Mouse (Mus musculus): Measurements from ENCODE around the gene Krtap1-3. TPM values are rescaled to one million over a fixed set of nuclear protein-coding genes. Genes with fewer than 3 reads are reported as not detected.

Gene Krtap1-3
- polyA plus RNA-seq, 1 experiment from 2014 or later, result not detected

GRCm38 (mm10) chr11:99556753-99557152 lies 34.4 kb downstream of the Krtap1-3 start, which contains the start of gene Krtap3-2:
Krtap3-2 (minus strand) TSS chr11:99556853.
- no peak for ATAC-seq (ENCODE audit: insufficient number of reproducible peaks, insufficient read depth, low FRiP score, low TSS enrichment, low read depth)
- Histone ChIP-seq H3K9me3 (no peaks in the 10 kb centered on the region), H3K27me3 (no peaks in the 10 kb centered on the region), H3K4me2 (no peak within 1 kb of the TSS), H3K9ac (no peak within 1 kb of the TSS), H3K4me1 (no peaks in the 10 kb centered on the region), H3K27ac (no peak within 1 kb of the TSS), H3K4me3 (no peak within 1 kb of the TSS), H3K36me3 (no peaks in the 10 kb centered on the region)
- WGBS, result 87% methylated on average over 2 of the region's 2 CpGs

- Histone ChIP-seq H3K36me3 (no peaks in the 10 kb centered on the region), H3K27ac (no peak overlapping the region), H3K4me1 (no peaks in the 10 kb centered on the region), H3K27me3 (no peaks in the 10 kb centered on the region), H3K4me3 (no peak overlapping the region), H3K4me2 (no peak overlapping the region), H3K9ac (no peak overlapping the region), H3K9me3 (no peaks in the 10 kb centered on the region)
- 88% methylated on average over 2 of the region's 2 CpGs for WGBS
- no peak for ATAC-seq (ENCODE audit: insufficient number of reproducible peaks, insufficient read depth, low FRiP score, low TSS enrichment, low read depth)
Measured at GRCm38 (mm10) chr11:99556195-99556594, 34.9 kb downstream of the Krtap1-3 start.

- no peaks in the 10 kb centered on the region for H3K4me1 ChIP-seq
- H3K36me3 ChIP-seq, result no peaks in the 10 kb centered on the region
- no peak within 1 kb of the TSS for H3K27ac ChIP-seq
- no peaks in the 10 kb centered on the region for H3K27me3 ChIP-seq
- WGBS, result 70% methylated on average over 4 of the region's 4 CpGs
- H3K4me2 ChIP-seq, result no peak within 1 kb of the TSS
- ATAC-seq (ENCODE audit: insufficient number of reproducible peaks, insufficient read depth, low FRiP score, low TSS enrichment, low read depth), result no peak
- no peak within 1 kb of the TSS for H3K4me3 ChIP-seq
- H3K9ac ChIP-seq, result no peak within 1 kb of the TSS
- H3K9me3 ChIP-seq, result no peaks in the 10 kb centered on the region
Measured at GRCm38 (mm10) chr11:99550765-99551164, 40.4 kb downstream of the Krtap1-3 start, which contains the start of gene Krtap3-3. Krtap3-3 (minus strand) TSS chr11:99550865.

GRCm38 (mm10) chr11:99547892-99548291 lies 43.2 kb downstream of the Krtap1-3 start:
- H3K4me1 ChIP-seq, result no peaks in the 10 kb centered on the region
- no peak for ATAC-seq (ENCODE audit: insufficient number of reproducible peaks, insufficient read depth, low FRiP score, low TSS enrichment, low read depth)
- no peaks in the 10 kb centered on the region for H3K36me3 ChIP-seq
- no peak overlapping the region for H3K4me3 ChIP-seq
- no peaks in the 10 kb centered on the region for H3K9me3 ChIP-seq
- H3K9ac ChIP-seq, result no peak overlapping the region
- H3K4me2 ChIP-seq, result no peak overlapping the region
- H3K27ac ChIP-seq, result no peak overlapping the region
- no peaks in the 10 kb centered on the region for H3K27me3 ChIP-seq

Other genes with a start within 250 kb of the Krtap1-3 start
- 0.33 and 0.39 TPM in 2 replicates for gene Krt27, start 240.2 kb downstream of the Krtap1-3 start, polyA plus RNA-seq (2015; fragmentation: Nextera tagmentation; extraction: Ambion mirVana)
- 1.1 and 1.4 TPM in 2 replicates for gene Krt28, start 216.4 kb downstream of the Krtap1-3 start, polyA plus RNA-seq (2015; fragmentation: Nextera tagmentation; extraction: Ambion mirVana)
- gene Krt10, start 202.0 kb downstream of the Krtap1-3 start, polyA plus RNA-seq (2015; fragmentation: Nextera tagmentation; extraction: Ambion mirVana), result 46.0 and 60.4 TPM in 2 replicates
- not detected in 2 replicates for gene Krt12, start 169.1 kb downstream of the Krtap1-3 start, polyA plus RNA-seq (2015; fragmentation: Nextera tagmentation; extraction: Ambion mirVana)
- 0.24 and 3.2 TPM in 2 replicates for gene Krt20, start 153.2 kb downstream of the Krtap1-3 start, polyA plus RNA-seq (2015; fragmentation: Nextera tagmentation; extraction: Ambion mirVana)
- 5.1 and 9.0 TPM in 2 replicates for gene Krt23, start 98.2 kb downstream of the Krtap1-3 start, polyA plus RNA-seq (2015; fragmentation: Nextera tagmentation; extraction: Ambion mirVana)
- not detected in 2 replicates for gene Krt39, start 70.0 kb downstream of the Krtap1-3 start, polyA plus RNA-seq (2015; fragmentation: Nextera tagmentation; extraction: Ambion mirVana)
- gene Krt40, start 48.2 kb downstream of the Krtap1-3 start, polyA plus RNA-seq (2015; fragmentation: Nextera tagmentation; extraction: Ambion mirVana), result not detected in 2 replicates
- gene Krtap3-3, start 40.5 kb downstream of the Krtap1-3 start, polyA plus RNA-seq (2015; fragmentation: Nextera tagmentation; extraction: Ambion mirVana), result not detected in 2 replicates
- gene Krtap3-2, start 34.5 kb downstream of the Krtap1-3 start, polyA plus RNA-seq (2015; fragmentation: Nextera tagmentation; extraction: Ambion mirVana), result not detected in 2 replicates
- not detected in 2 replicates for gene Gm11939, start 31.9 kb downstream of the Krtap1-3 start, polyA plus RNA-seq (2015; fragmentation: Nextera tagmentation; extraction: Ambion mirVana)
- gene Krtap3-1, start 24.7 kb downstream of the Krtap1-3 start, polyA plus RNA-seq (2015; fragmentation: Nextera tagmentation; extraction: Ambion mirVana), result not detected in 2 replicates
- not detected in 2 replicates for gene Krtap1-5, start 10.3 kb downstream of the Krtap1-3 start, polyA plus RNA-seq (2015; fragmentation: Nextera tagmentation; extraction: Ambion mirVana)
- gene Krtap1-4, start 7.7 kb downstream of the Krtap1-3 start, polyA plus RNA-seq (2015; fragmentation: Nextera tagmentation; extraction: Ambion mirVana), result not detected in 2 replicates
- not detected in 2 replicates for gene Krtap9-3, start 6.8 kb upstream of the Krtap1-3 start, polyA plus RNA-seq (2015; fragmentation: Nextera tagmentation; extraction: Ambion mirVana)
- not detected in 2 replicates for gene Gm11938, start 12.0 kb upstream of the Krtap1-3 start, polyA plus RNA-seq (2015; fragmentation: Nextera tagmentation; extraction: Ambion mirVana)
- gene Gm11937, start 18.9 kb upstream of the Krtap1-3 start, polyA plus RNA-seq (2015; fragmentation: Nextera tagmentation; extraction: Ambion mirVana), result not detected in 2 replicates
- gene Krtap2-4, start 23.5 kb upstream of the Krtap1-3 start, polyA plus RNA-seq (2015; fragmentation: Nextera tagmentation; extraction: Ambion mirVana), result not detected in 2 replicates
- gene Gm11562, start 29.1 kb upstream of the Krtap1-3 start, polyA plus RNA-seq (2015; fragmentation: Nextera tagmentation; extraction: Ambion mirVana), result not detected in 2 replicates
- gene Krtap4-1, start 36.9 kb upstream of the Krtap1-3 start, polyA plus RNA-seq (2015; fragmentation: Nextera tagmentation; extraction: Ambion mirVana), result not detected in 2 replicates
- not detected in 2 replicates for gene Krtap4-2, start 43.7 kb upstream of the Krtap1-3 start, polyA plus RNA-seq (2015; fragmentation: Nextera tagmentation; extraction: Ambion mirVana)
- not detected in 2 replicates for gene Krtap4-7, start 52.8 kb upstream of the Krtap1-3 start, polyA plus RNA-seq (2015; fragmentation: Nextera tagmentation; extraction: Ambion mirVana)
- gene Gm11555, start 58.9 kb upstream of the Krtap1-3 start, polyA plus RNA-seq (2015; fragmentation: Nextera tagmentation; extraction: Ambion mirVana), result not detected in 2 replicates
- not detected in 2 replicates for gene Gm11563, start 67.6 kb upstream of the Krtap1-3 start, polyA plus RNA-seq (2015; fragmentation: Nextera tagmentation; extraction: Ambion mirVana)
- gene Krtap4-6, start 74.6 kb upstream of the Krtap1-3 start, polyA plus RNA-seq (2015; fragmentation: Nextera tagmentation; extraction: Ambion mirVana), result not detected in 2 replicates
- gene Gm14190, start 99.4 kb upstream of the Krtap1-3 start, polyA plus RNA-seq (2015; fragmentation: Nextera tagmentation; extraction: Ambion mirVana), result not detected in 2 replicates
- gene Gm14180, start 143.0 kb upstream of the Krtap1-3 start, polyA plus RNA-seq (2015; fragmentation: Nextera tagmentation; extraction: Ambion mirVana), result not detected in 2 replicates
- not detected in 2 replicates for gene Gm11595, start 181.6 kb upstream of the Krtap1-3 start, polyA plus RNA-seq (2015; fragmentation: Nextera tagmentation; extraction: Ambion mirVana)
- not detected in 2 replicates for gene Krtap4-8, start 189.4 kb upstream of the Krtap1-3 start, polyA plus RNA-seq (2015; fragmentation: Nextera tagmentation; extraction: Ambion mirVana)
- gene Krtap4-9, start 193.9 kb upstream of the Krtap1-3 start, polyA plus RNA-seq (2015; fragmentation: Nextera tagmentation; extraction: Ambion mirVana), result not detected in 2 replicates
- not detected in 2 replicates for gene Gm11596, start 202.1 kb upstream of the Krtap1-3 start, polyA plus RNA-seq (2015; fragmentation: Nextera tagmentation; extraction: Ambion mirVana)
- gene Gm11569, start 207.6 kb upstream of the Krtap1-3 start, polyA plus RNA-seq (2015; fragmentation: Nextera tagmentation; extraction: Ambion mirVana), result not detected in 2 replicates
- gene Gm11554, start 213.1 kb upstream of the Krtap1-3 start, polyA plus RNA-seq (2015; fragmentation: Nextera tagmentation; extraction: Ambion mirVana), result not detected in 2 replicates
- not detected in 2 replicates for gene Krtap4-13, start 218.6 kb upstream of the Krtap1-3 start, polyA plus RNA-seq (2015; fragmentation: Nextera tagmentation; extraction: Ambion mirVana)
- not detected in 2 replicates for gene Gm11564, start 224.3 kb upstream of the Krtap1-3 start, polyA plus RNA-seq (2015; fragmentation: Nextera tagmentation; extraction: Ambion mirVana)
- not detected in 2 replicates for gene 2300003K06Rik, start 246.7 kb upstream of the Krtap1-3 start, polyA plus RNA-seq (2015; fragmentation: Nextera tagmentation; extraction: Ambion mirVana)